Mouse (Mus musculus) cerebellum, adult 11 months (tissue): Measurements from ENCODE around the gene Tcf7l1.
A peak's percentile ranks its signal among the peaks of the same experiment; 100 is the strongest.

ENCODE experiments used
- DNase-seq: peaks from one replicate; pipeline ENCODE4 v3.0.0; 2022

The Tcf7l1 gene

DNA sequence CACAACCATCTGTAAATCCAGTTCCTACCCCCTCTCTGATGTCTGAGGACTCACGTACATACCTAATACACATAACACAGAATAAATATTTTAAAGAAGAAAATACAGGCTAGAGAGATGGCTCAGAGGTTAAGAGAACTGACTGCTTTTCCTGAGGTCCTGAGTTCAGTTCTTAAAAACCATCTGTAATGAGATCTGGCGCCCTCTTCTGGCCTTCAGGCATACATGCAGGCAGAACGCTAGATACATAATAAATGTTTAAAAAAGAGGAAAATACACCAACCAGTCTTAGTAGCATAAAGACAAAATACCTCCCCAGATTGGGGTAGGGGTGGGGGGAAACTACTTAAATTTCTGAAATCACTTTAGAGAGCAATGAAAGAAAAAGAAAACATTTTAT is 131.0 kb downstream of the Tcf7l1 start:
- no peak for DNase-seq

DNA sequence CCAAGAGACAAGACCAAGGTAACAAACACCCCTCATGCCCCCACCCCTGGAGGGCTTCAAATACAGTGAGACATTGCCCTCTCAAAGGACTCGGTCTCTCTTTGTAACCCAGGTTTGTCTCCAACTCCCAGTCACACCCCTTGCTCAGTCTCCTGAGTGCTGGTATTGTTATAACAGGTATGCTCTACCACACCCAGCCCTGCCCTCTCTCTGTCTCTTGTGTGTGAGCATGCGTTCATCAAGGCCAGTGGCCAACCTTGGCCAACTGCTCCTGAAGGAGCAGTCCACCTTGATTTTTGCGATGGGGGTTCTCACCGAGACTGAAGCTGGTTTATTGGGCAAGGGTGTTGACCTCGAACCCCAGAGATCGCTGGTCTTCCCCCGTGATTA is 133.0 kb downstream of the Tcf7l1 start:
- no peak for DNase-seq

DNA sequence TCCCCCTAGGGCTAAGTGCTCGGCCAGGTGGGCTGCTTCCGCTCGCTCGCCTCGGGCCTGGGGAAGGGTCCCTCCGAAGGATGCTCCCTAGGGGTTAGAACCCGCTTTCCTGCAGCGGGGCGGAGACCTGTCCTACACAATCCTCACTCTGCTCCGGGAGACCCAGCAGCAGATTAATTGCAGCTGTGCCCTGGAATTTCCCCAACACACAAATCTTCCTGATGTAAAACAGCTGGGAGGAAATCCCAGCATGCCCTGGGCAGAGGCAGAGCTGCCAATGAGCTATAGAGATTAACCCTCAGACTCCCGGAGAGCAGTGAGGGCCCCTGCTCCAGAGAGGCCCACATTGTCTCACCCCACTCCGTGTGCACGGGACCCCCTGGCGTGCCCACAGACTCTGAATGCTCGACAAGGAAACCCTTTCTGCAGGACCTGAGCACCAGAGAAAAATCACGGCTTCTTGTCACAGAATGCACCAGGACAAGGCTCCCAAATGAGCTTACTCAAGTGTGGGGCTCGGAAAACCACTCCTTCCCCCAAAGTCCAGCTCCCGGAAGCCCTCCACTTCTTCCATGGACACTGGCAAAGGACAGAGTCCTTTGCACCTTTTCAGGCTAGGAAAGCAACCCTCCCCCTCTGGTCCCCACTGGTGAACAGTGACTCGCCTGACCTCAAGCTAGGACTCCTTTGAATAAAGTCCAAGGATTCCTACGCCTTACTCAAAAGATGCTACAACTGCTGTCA is 133.6 kb downstream of the Tcf7l1 start:
- DNase-seq: no peak

DNA sequence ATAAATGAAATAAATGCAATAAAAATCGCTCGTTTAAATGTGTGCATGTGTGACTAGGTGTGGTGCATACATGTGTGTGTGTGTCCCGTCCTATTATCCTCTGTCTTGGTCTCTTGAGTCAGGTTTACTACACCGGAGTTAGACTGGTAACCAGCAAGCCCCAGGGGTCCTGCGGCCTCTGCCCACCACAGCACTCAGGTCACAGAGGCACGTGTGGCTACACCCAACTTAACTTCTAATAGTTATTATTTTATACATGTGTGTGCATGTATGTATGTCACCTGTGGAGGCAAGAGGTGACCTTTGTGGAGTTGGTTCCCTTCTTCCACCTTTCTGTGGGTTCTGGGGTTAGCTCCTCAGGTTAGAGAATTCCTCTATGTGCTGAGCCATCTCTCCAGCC is 134.7 kb downstream of the Tcf7l1 start:
- DNase-seq: no peak

DNA sequence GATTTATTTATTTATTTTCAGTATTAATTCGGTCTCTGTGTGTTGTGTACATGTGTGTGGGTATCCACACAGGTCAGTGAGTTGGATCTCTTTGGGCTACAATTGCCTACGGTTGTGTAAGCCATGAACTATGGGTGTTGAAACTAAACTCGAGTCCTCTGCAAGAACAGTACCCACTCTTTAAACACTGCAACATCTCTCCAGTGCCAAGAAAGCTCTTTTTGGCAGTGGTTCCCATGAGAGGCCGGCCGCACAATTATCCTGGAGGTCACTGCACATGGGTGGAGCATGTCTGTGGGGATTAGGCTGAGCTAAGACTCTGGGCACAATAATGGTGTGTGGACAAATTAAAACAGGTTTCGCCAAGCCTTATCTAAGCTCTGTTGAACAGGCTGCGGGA is 135.6 kb downstream of the Tcf7l1 start:
- DNase-seq: no peak

DNA sequence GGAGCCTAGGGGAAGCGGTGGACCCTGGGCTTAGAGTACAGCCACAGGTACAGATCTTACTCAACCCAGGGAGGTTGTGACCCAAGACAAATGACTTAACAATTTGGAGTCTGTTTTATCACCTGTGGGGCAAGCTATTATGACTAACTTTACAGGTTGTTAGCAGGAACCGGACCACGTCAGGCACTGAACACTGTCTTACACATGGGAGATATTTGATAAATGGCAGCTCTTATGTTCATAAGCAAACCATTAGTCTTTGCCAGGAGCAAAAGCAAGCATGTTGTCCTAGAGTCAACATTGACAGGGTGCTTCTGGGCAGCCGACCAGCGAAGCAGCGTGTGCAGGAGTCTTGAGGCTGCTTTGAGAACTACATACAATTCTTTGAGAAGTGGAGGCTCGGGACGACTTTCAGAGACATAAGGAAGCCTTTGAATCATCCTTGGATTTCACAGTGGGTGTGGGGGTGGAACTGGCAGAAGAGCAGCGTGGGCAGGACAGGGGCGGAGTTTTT is 138.7 kb downstream of the Tcf7l1 start:
- DNase-seq: no peak

DNA sequence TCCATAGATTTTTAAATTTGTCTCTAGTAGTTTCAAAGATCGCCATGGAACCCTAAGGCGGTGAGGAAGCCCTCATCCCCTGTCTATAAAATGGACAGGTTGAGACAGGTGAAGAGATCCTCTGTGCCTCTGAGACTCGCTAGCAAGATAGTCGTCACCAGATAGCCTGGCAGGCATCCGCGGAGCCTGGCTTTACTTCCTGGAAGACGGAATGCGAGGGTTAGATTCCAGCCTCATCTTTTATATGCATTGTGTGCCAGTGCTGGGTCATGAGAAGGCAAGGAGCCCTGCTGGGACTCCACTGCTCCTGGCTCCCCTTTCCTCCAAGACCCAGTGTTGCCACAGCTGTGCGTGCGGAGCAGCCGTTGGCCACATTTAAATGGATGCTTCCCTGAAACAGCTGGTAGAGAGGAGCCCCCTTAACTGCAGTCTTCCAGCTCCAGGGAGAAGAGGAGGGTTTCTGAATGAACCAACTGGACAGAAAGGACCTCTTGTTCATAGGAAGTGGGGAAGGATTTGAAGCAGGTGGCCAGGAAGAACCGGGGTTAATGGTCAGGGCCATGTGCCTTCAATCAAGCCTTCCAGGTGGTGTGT is 141.0 kb downstream of the Tcf7l1 start:
- DNase-seq: no peak

DNA sequence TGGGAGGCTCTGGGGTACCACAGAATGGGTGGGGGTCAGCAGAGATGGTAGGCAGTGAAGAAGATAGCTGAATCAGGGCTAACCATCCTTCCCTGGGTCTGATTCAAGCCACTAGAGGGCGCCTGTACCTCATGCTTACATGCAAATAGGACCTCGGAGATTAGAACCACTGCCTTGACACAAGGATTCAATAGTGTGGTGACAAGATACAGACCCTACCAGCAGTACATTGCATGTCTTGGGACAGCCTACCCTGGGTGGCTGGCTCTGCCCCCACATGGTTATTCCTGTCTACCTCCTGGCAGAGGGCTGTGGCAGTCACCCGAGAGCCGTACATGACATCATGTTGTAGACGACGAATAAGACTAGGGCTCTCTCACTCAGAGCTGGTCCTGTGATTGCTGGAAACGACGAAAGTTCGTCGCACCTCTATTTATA is 141.7 kb downstream of the Tcf7l1 start:
- peak; percentile 26 for DNase-seq

DNA sequence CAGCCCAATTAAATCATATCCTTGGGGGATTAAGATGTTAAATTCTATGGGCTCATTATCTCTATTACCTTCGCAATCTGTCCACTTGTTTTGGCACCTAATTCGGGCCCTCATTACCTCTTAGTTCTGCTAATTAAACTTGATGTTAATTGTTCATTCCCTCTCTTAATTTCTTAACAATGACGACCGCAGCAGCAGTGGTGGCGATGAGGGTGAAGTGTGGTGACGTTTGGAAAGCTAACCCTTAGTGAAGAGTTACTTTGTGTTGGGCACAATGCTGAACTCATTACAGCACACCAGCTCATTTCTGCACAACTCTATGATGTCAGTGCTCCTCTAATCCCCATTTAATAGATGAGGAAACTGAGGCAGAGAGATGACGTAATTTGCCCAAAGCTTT is 143.7 kb downstream of the Tcf7l1 start:
- no peak for DNase-seq

DNA sequence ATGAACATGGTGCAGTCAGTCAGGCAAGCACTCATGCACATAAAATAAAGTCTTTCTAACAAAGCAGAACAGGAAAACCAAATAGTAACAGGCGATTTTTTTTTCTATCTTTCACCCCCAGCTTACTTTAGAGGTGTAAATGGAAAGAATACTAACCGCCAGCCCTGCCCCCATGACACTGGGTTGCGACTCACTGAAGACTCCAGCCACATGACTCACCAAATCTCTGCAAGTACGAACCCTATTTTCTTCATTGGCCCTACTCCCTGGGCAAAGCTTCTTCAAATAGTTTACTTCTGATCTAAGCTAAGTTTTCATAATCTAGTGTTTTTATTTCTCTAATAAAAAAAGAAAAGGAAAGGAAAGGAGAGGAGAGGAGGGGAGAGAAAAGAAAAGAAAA is 144.5 kb downstream of the Tcf7l1 start:
- no peak for DNase-seq

DNA sequence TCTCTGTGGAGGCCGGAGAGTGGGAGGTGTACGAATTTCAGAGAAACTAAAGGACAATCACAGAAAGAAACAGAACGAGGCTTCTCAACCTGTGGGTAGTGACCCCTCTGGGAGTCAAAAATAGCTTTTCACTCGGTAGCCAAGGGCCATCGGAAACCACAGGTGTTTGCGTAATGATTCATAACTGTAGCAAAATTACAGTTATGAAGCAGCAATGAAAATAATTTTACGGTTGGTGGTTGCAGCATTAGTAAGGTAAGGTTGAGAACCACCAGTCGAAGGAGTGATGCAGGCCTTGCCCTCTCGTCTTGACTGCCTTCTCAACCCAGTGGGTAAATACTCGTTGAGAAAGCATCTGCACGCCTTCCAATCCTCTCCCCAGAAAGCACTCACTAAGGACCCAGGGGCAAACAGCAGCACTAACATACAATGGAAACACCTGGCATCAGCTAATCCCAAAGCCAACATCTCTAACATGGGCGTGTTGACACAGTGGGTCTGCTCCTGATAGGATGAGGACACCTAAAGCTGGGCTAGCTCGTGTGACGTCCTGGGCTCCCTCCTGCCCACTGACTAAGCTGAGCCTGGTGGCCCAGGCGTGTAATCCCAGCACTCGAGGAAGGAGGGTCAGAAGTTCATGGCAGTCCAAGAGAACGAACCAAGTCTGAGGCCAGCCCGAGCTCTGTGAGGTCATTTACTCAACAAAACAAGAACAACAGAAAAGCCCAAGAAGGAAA is 147.7 kb downstream of the Tcf7l1 start:
- DNase-seq: no peak

DNA sequence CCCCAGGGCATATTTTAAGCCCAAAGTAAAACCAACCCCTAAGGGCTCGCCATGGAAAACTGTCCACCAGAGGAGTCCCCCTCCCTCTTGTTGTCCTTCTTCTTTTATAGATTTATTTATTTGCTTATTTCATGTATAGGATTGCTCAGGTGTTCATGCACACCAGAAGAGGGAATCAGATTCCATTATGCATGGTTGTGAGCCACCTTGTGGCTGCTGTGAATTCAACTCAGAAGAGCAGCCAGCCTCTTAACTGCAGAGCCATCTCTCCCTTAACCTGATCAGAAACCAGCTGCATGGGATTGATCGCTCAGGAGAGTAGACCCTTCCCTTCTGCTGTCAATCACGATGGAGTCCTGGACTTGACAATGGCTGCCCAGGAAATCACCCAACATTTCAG is 152.1 kb downstream of the Tcf7l1 start:
- no peak for DNase-seq

DNA sequence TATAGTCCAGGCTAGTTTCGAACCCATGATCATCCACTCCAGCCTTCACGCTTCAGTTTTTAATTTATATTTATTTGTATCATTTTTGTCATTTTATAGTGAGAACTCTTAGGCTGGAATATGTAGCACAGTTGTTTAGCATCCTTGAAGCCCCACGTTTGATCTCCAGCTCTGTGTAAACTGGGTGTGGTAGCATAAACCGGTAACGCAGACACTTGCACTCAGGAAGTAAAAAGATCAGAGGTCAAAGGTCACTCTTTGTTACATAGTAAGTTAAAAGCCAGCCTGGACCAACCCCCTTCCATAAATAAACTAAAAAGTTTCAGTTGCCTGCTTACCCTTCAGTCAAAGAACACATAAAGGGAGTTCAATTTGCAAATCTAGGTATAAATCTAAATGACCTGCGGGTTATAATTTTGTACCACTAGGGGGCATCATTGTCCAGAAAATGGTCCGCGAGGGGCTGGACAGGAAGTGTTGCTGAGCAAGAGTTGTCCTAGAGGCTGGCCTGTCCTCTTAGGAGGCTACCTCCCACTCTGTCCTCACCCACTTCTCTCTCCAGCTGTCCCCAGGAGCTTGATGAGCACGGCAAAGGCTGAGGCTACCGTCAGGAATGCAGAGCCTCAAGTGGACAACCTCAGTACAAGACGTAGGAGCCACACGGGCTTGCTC is 153.2 kb downstream of the Tcf7l1 start:
- no peak for DNase-seq

DNA sequence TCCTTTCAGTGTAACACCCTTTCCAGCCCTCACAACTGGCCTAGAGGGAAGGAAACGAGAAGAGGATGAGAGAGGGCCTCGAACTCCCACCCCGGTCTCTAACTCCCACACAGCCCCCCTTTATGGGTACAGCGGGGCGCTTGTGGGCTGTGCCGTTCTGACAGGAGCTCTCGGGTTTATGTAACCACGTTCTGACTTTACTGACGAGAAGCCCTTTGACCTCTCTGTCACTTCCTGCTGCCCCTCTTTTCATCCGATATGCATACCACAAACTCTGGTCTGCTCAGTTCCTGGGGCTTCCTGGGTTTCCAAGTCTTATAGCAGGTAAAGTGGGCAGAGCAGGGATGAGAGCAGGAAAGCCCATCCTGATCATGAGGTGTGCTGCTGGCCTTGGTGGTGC is 154.7 kb downstream of the Tcf7l1 start:
- DNase-seq: no peak

DNA sequence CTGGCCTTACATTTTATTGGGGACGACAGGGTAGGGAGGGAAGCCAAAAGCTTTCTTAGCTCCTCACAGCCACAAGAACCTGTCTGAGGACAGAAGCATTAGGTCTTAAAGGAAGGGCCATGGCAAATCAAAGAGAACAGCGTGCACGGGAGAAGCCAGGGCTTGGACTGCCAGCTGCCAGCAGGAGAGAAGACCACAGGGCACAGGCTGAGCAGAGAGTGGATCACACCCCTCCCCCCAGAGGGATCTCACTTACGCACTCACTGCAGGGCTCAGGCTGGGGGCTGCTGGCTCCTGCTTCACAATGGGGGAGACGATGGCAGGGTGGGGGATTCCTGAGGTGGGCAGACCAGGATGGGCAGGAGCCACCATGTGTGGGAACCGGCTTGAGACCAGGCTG is 157.4 kb downstream of the Tcf7l1 start:
- no peak for DNase-seq

DNA sequence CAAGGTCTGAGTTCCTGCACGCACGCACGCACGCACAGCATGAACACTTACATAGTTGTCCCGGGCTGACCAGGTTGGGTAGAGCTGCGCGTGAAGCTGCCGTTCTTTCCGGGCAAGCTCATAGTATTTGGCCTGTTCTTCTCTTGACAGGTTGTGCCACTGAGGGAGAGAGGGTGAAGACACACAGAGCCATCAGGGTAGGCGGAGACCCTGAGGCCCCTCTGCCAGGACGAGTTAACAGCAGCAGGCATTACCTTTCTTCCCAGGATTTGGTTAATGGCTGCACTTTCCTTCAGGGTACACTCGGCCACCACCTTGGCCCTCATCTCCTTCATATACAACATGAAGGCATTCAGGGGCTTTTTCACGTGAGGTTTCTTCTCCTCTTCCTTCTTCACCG is 158.1 kb downstream of the Tcf7l1 start:
- no peak for DNase-seq

DNA sequence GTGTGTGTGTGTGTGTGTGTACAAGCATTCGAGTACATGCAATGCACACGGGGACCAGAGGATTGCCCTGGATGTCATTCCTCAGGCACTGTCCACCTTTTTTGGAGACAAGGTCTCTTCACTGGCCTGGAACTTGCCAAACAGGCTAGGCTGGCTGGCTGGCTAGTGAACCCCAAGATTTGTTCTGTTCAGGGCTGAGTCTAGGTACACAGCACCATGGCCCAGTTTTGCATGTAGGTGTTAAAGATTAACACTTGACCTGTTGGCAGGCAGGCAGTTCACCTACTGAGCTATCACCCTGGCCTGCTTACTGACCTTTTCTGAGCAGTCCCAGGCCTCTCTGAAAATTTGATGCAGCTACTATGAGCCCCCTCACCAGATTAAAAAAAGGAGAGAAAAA is 158.7 kb downstream of the Tcf7l1 start:
- no peak for DNase-seq

DNA sequence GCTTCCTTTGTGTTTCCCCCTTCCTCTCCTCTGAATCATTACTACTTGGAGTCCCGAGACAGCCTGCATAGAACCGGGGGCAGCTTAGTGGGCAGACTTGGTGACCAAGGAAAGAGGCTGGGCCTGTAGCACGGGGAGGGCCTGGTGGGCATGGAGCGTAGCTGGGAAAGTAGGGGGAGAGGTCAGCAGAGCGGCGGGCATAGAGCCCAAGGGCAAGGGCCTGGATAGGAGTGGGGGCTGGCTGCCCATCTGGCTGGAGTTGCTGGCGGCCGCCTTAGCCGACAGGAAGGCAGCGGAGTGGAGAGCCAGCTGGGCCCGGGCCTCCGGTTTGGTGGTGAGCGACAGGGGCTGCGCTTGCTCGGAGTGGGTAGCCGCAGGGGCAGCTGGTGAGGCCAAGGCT is 161.8 kb downstream of the Tcf7l1 start:
- no peak for DNase-seq

DNA sequence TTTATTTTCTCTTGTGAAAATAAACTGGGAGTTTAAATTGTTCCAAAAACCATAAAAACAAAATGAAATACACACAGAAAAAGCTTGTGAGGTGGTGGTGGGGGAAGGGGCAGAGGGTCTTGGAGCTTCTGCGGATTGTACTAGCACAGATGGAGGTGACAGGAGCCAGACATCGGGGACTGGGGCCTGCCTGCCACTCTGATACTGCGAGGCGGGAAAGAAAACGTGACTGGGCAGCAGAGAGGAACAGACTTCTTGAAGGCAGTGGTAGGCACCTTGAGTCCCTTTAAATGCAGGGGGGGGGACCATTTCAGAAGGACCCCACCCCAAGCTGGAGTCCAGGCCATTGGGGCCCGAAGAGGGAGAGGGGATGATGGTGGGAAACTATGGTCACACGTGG is 162.7 kb downstream of the Tcf7l1 start:
- DNase-seq: no peak

DNA sequence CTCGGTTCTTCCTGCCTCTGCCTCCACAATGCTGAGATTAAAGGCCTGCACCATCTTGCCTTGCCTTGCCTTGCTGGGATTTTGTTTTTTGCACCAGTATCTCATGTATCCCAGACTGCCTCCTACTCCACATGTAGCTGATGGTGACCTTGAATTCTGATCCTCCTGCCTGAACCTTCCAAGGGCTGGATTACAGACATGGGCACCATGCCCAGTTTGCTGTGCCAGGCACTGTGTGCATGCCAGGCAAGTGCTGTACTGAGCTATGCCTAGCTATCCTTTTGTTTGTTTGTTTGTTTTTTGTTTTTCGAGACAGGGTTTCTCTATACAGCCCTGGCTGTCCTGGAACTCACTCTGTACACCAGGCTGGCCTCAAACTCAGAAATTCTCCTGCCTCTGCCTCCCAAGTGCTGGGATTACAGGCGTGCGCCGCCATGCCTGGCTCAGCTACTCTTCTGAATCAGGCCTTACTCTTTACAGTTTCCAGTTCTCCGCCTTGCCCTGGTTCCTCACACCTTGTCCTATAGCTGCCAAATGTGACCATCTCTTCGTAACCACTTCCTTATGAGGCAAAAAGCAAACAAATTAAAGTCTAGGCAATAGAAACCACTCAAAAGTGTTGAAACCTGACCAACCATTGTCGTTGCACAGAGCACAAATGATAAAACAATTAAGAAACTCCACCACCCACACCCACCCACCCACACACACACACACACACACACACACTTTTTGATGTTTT is 165.2 kb downstream of the Tcf7l1 start:
- DNase-seq: no peak

DNA sequence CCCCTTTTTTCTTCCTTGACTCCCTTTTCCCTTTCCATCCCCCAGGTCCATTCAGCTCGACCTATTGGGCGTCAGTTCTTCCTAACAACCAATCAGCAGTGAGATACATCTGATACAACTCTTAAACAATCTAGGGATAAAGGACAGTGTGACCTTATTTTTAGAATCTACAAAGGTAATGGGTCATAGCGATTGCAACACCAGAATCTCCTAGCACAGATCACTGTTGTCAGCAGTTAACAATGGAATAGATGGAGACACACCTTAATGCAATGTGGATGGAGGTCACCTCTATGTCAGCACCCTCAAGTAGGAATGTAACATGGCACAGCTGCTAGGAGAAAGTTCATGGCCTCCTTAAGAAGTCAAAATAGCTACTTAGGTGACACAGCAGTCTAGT is 166.1 kb downstream of the Tcf7l1 start:
- no peak for DNase-seq

DNA sequence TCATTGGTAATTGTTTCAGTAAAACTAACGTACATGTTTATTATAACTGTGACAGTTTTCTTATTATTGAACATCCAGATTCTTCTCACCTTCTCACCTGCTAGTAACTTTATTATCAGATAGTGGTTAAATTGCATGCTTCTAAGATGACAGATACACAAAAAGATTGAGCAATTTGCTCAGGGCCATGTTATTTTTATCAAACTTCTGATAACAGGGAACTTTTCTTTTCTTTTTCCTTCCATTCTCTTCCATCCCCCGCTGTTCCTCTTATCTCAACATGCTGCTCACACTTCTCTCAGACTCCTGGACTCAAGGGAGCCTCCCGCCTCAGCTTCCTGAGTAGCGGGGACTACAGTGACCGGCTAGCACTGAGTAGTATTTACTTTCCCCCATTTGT is 168.1 kb downstream of the Tcf7l1 start:
- no peak for DNase-seq
